Mouse (Mus musculus): ENCODE data around the gene Itih2. TPM values are rescaled to one million over a fixed set of nuclear protein-coding genes. Genes with fewer than 3 reads are reported as not detected.

Gene Itih2
- polyA plus RNA-seq, 1 experiment = 0.02 TPM

GRCm38 (mm10) chr2:10051996-10052395 lies 79.2 kb downstream of the Itih2 start:
- peaks cover 23% of the 10 kb centered on the region for H3K36me3 ChIP-seq (ENCODE audit: control insufficient read depth, insufficient read depth)
- no peaks in the 10 kb centered on the region for H3K27me3 ChIP-seq (ENCODE audit: control insufficient read depth, insufficient read depth, insufficient read length)
- H3K4me3 ChIP-seq = no peak overlapping the region

GRCm38 (mm10) chr2:10050878-10051277 lies 80.3 kb downstream of the Itih2 start:
- H3ac ChIP-seq (ENCODE audit: control insufficient read depth, insufficient read length) = no peak overlapping the region
- TF ChIP-seq TCF12 (IDR thresholded peaks at IDR 0.05; ENCODE audit: insufficient read depth, poor library complexity, severe bottlenecking) = no peak
- TF ChIP-seq MAX (IDR thresholded peaks at IDR 0.05; ENCODE audit: low read depth) = no peak
- no peak for TF ChIP-seq USF1 (IDR thresholded peaks at IDR 0.05; ENCODE audit: low read depth)
- no peak for TF ChIP-seq SRF (IDR thresholded peaks at IDR 0.05; ENCODE audit: control insufficient read depth, insufficient read length, low read depth)
- TF ChIP-seq TCF3 (IDR thresholded peaks at IDR 0.05; ENCODE audit: insufficient read length, low read depth) = no peak
- no peak for TF ChIP-seq E2F4 (IDR thresholded peaks at IDR 0.05; ENCODE audit: insufficient read depth)
- H3K4me3 ChIP-seq = no peak overlapping the region

More at GRCm38 (mm10) chr2:10051996-10052395, 79.2 kb downstream of the Itih2 start:
- no peak overlapping the region for H3ac ChIP-seq (ENCODE audit: control insufficient read depth, insufficient read length)
- no peak for TF ChIP-seq POLR2A (IDR thresholded peaks at IDR 0.05; ENCODE audit: insufficient read length, low read depth)
- no peak for TF ChIP-seq E2F4 (IDR thresholded peaks at IDR 0.05; ENCODE audit: insufficient read depth)
- TF ChIP-seq SRF (IDR thresholded peaks at IDR 0.05; ENCODE audit: control insufficient read depth, insufficient read length, low read depth) = no peak
- no peak for TF ChIP-seq MYOG (IDR thresholded peaks at IDR 0.05; ENCODE audit: control insufficient read depth in 1 of 3, insufficient read depth in 1 of 3, insufficient read length in 2 of 3, low read depth in 2 of 3)
- no peak for TF ChIP-seq USF1 (IDR thresholded peaks at IDR 0.05; ENCODE audit: low read depth)
- no peak for TF ChIP-seq POLR2AphosphoS2 (IDR thresholded peaks at IDR 0.05; ENCODE audit: insufficient read length, low read depth)
- TF ChIP-seq REST (IDR thresholded peaks at IDR 0.05; ENCODE audit: insufficient read depth, insufficient read length) = no peak
- no peak for TF ChIP-seq MYOD1 (IDR thresholded peaks at IDR 0.05; ENCODE audit: control insufficient read depth in 1 of 3, insufficient read length in 2 of 3, low read depth in 2 of 3)
- peaks cover 6% of the 10 kb centered on the region for H3K79me2 ChIP-seq (ENCODE audit: control insufficient read depth, insufficient read depth)
- no peak overlapping the region for H3K4me2 ChIP-seq (ENCODE audit: low read depth)

GRCm38 (mm10) chr2:10049456-10049855 lies 81.7 kb downstream of the Itih2 start:
- Histone ChIP-seq H3K36me3 (ENCODE audit: control insufficient read depth, insufficient read depth) (no peaks in the 10 kb centered on the region), H3ac (ENCODE audit: control insufficient read depth, insufficient read length) (no peak overlapping the region), H3K4me2 (ENCODE audit: low read depth) (peak overlapping the region; percentile 88), H3K4me3 (peak overlapping the region; percentile 86), H3K79me2 (ENCODE audit: control insufficient read depth, insufficient read depth) (peaks cover 31% of the 10 kb centered on the region), H3K27me3 (ENCODE audit: control insufficient read depth, insufficient read depth, insufficient read length) (no peaks in the 10 kb centered on the region)
- TF ChIP-seq MYOD1 (IDR thresholded peaks at IDR 0.05; ENCODE audit: control insufficient read depth in 1 of 3, insufficient read length in 2 of 3, low read depth in 2 of 3) (no peak), USF1 (IDR thresholded peaks at IDR 0.05; ENCODE audit: low read depth) (no peak), POLR2AphosphoS2 (IDR thresholded peaks at IDR 0.05; ENCODE audit: insufficient read length, low read depth) (no peak), TCF12 (IDR thresholded peaks at IDR 0.05; ENCODE audit: insufficient read depth, poor library complexity, severe bottlenecking) (no peak), MAX (IDR thresholded peaks at IDR 0.05; ENCODE audit: low read depth) (no peak), SRF (IDR thresholded peaks at IDR 0.05; ENCODE audit: control insufficient read depth, insufficient read length, low read depth) (no peak), POLR2A (IDR thresholded peaks at IDR 0.05; ENCODE audit: insufficient read length, low read depth) (no peak), CEBPB (IDR thresholded peaks at IDR 0.05; ENCODE audit: insufficient read depth, poor library complexity, severe bottlenecking) (no peak), MYOG (IDR thresholded peaks at IDR 0.05; ENCODE audit: control insufficient read depth in 1 of 3, insufficient read depth in 1 of 3, insufficient read length in 2 of 3, low read depth in 2 of 3) (no peak), REST (IDR thresholded peaks at IDR 0.05; ENCODE audit: insufficient read depth, insufficient read length) (no peak), TCF3 (IDR thresholded peaks at IDR 0.05; ENCODE audit: insufficient read length, low read depth) (no peak)

More at GRCm38 (mm10) chr2:10050878-10051277, 80.3 kb downstream of the Itih2 start:
- no peaks in the 10 kb centered on the region for H3K27me3 ChIP-seq (ENCODE audit: control insufficient read depth, insufficient read depth, insufficient read length)
- peaks cover 14% of the 10 kb centered on the region for H3K36me3 ChIP-seq (ENCODE audit: control insufficient read depth, insufficient read depth)
- peaks cover 17% of the 10 kb centered on the region for H3K79me2 ChIP-seq (ENCODE audit: control insufficient read depth, insufficient read depth)
- H3K4me2 ChIP-seq (ENCODE audit: low read depth) = no peak overlapping the region

GRCm38 (mm10) chr2:10048461-10048860 lies 82.7 kb downstream of the Itih2 start, which contains the start of gene Taf3:
Gene Taf3, minus strand, starts transcription at chr2:10048596.
- peak; percentile 82 for TF ChIP-seq POLR2AphosphoS2 (IDR thresholded peaks at IDR 0.05; ENCODE audit: insufficient read length, low read depth)
- peak in 1 of 3 experiments; percentile 76 for TF ChIP-seq MYOG (IDR thresholded peaks at IDR 0.05; ENCODE audit: control insufficient read depth in 1 of 3, insufficient read depth in 1 of 3, insufficient read length in 2 of 3, low read depth in 2 of 3)
- TF ChIP-seq MYOD1 (IDR thresholded peaks at IDR 0.05; ENCODE audit: control insufficient read depth in 1 of 3, insufficient read length in 2 of 3, low read depth in 2 of 3) = peak in 2 of 3 experiments; percentile 72 to 74
- TF ChIP-seq SRF (IDR thresholded peaks at IDR 0.05; ENCODE audit: control insufficient read depth, insufficient read length, low read depth) = peak; percentile 78
- TF ChIP-seq USF1 (IDR thresholded peaks at IDR 0.05; ENCODE audit: low read depth) = no peak
- no peak for TF ChIP-seq TCF12 (IDR thresholded peaks at IDR 0.05; ENCODE audit: insufficient read depth, poor library complexity, severe bottlenecking)
- TF ChIP-seq TCF3 (IDR thresholded peaks at IDR 0.05; ENCODE audit: insufficient read length, low read depth) = no peak
- TF ChIP-seq POLR2A (IDR thresholded peaks at IDR 0.05; ENCODE audit: insufficient read length, low read depth) = peak; percentile 84
- TF ChIP-seq CEBPB (IDR thresholded peaks at IDR 0.05; ENCODE audit: insufficient read depth, poor library complexity, severe bottlenecking) = no peak
- no peak for TF ChIP-seq REST (IDR thresholded peaks at IDR 0.05; ENCODE audit: insufficient read depth, insufficient read length)

More at GRCm38 (mm10) chr2:10048461-10048860, 82.7 kb downstream of the Itih2 start, which contains the start of gene Taf3:
- Histone ChIP-seq H3K4me3 (peak within 1 kb of the TSS; percentile 86), H3K36me3 (ENCODE audit: control insufficient read depth, insufficient read depth) (no peaks in the 10 kb centered on the region), H3K79me2 (ENCODE audit: control insufficient read depth, insufficient read depth) (peaks cover 31% of the 10 kb centered on the region), H3K4me2 (ENCODE audit: low read depth) (peak within 1 kb of the TSS; percentile 88), H3ac (ENCODE audit: control insufficient read depth, insufficient read length) (peak within 1 kb of the TSS; percentile 18), H3K27me3 (ENCODE audit: control insufficient read depth, insufficient read depth, insufficient read length) (no peaks in the 10 kb centered on the region)

All from myocyte (in vitro differentiated cells).